Mouse (Mus musculus) naive thymus-derived CD4-positive, alpha-beta T cell, adult 2 months (primary cell): ENCODE data around the gene Gm36079.
A peak's percentile ranks its signal among the peaks of the same experiment; 100 is the strongest.
"Not testable (repeated sequence)": the region's sequence is repeated elsewhere in the genome, so short reads cannot be mapped to it uniquely, and the experiment has no call there.

Source experiments
- DNase-seq: peaks from one replicate; pipeline ENCODE4 v3.0.0-alpha.2; 2011; ENCODE audit warnings: low read depth

Gm36079 gene

DNA sequence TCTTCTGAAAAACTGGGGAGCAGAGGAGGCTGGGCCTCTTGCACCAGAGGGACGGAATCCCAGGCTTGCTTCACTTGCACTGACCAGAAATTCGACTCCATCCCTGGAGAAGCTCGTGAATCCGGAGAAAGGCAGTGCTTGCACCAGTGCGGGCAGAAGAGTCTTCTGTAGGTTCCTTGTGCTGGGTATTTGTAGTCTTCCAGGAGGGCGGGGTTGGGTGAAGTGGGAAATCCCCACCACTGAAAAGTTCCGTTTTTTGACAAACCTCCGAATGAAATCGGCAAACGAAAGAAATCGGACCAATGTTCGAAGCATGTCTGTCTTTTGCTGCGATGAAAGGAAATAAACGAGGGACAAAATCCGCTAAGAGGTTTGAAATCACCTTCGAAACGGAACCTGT, at the start of gene Gm36079:
Gene Gm36079, minus strand, starts transcription at position 101 of the 400 bp plus-strand sequence.
- not testable (repeated sequence) for DNase-seq

DNA sequence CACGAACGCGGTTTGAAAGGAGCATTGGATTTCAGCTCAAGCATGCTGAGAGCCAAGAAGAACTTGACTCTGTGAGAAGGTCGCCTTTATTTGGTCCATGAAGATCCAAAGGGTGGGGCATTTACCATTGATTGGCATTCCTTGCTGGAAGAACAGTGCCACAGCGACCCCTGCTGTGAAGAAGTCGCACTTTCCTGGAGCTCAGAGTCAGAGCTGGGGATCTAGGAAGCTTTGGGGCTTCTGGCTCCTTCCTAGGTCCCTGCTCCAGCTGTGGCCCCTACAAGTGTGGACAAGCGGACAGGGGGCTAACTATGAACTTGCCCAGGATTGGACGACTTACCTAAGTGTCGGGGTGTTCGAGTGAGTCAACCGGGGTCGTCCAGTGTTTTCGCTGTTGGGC, 44.1 kb upstream of the Gm36079 start:
- not testable (repeated sequence) for DNase-seq

DNA sequence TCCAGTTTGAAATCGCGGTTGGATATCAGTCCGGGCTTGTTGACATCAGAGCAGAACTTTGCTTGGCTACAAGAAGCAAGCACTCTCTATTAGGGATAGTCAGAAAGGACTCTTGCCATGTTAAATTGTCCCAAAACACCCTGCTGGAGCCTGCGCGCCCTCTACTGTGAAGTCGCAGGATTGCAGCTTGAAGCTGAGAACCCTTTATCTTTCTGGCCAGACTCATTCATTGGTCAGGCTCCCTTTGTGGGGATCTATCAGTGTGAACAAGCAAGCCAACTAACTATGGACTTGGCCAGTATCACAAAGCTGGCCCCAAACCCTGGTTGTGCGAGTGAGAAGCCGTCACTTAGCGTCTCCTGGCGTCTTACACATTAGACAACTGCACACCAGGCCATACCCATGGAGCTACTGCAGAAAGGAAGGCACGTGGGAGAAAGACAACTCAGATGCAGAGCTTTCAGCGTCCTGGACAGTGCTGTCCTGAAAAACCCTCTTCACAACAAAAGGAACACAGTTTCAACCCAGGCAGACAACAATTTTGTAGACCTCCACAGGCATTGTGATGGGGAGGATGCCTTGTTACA, 43.3 kb upstream of the Gm36079 start:
- DNase-seq = not testable (repeated sequence)

DNA sequence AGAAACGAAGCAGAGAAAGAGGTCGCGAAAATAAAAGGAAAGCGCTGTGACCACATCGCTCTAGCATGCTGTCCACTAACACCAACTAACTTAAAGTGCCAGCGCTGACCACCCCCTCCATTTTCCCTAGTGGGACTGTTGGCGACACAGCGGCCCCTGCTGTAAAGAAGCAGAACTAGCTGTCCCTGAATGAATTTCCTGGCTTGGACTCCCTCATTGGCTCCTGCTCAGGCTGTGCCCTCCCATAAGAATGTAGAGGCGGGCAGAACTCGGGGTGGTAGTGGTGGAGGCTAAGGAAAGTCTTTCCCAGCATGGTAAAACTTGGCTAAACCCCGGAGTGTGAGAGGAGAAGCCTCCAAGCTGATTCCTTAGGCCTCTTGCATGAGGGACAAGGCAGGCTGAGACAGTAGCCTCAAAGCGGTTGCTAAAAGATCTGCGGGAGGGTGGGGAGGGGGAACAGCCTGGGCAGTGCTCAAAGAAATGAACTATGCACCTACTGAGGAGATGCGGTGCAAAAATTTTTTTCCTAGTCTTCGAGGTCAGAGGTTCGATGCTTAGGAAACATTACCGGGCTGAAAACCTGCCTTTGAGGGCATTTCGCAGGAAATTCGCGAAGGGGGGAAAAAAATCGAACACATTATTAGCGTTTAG, 36.8 kb upstream of the Gm36079 start:
- DNase-seq = not testable (repeated sequence)

DNA sequence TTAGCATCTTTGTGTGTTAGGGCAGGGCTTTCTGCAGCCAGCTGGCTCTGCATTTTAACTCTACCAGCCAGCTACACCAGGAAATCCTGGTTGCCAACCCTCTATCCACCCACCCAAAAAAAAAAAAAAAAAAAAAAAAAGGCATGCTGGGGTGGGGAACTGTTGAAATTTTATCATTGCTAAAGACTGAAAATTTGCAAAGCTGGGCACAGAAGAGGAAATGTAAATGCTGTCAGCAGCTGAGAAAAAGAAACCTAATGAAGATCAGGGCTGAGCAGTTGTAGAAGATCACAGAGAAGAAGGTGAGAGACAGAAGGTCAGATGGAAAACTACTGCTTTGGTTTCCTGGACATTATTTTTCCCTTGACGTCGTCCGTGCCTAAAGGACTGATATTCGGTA, 36.1 kb upstream of the Gm36079 start:
- DNase-seq = not testable (repeated sequence)

DNA sequence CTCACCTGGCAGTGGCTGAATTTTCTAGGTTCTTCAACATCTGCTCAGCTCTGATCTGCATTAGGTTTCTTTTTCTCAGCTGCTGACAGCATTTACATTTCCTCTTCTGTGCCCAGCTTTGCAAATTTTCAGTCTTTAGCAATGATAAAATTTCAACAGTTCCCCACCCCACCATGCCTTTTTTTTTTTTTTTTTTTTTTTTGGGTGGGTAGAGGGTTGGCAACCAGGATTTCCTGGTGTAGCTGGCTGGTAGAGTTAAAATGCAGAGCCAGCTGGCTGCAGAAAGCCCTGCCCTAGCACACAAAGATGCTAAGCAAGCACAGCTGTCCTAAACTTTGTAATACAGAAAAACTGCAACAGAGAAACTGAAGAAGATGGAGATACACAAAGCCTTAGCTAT, 25.3 kb upstream of the Gm36079 start, which contains the start of gene Gm21188:
Gene Gm21188, minus strand, starts transcription at position 110 of the 400 bp plus-strand sequence.
- DNase-seq = not testable (repeated sequence)

DNA sequence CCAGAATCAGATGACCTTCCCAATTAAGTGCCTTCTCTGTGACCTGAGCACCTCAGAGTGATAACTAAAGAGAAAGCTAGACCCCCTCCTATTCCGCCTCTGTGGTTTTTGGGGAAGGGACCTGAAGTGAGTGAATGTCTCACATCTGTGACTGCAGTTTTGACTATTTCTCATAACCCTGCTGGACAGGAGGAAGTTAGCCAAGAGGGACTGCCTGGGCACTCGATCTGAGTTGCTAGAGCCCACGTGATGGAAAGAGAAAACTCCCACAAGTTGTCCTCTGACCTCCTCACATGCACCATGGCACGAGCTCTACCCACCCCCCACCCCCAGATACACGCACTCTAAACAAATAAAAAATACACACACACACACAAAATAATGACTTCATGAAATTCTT, 21.8 kb upstream of the Gm36079 start:
- DNase-seq = not testable (repeated sequence)

DNA sequence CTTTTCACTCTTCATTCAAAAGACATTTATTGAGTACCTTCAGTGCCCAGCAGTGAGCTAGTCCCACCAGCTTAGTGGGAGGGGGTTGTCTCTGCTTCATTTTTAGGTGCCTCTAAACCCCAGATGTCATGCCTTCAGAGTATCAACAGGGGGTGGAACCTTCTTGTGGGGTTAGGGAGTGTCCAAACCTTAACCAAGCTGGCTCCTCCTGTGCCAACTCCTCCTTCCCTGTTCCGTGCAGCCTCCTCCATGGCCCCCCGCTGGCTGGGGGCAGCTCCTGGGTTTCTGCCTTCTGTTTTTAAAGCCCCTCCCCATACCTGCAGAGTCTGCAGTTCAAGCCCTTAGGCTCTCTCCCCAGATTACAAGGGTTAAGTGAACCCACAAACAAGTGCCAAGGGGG, 21.4 kb upstream of the Gm36079 start:
- not testable (repeated sequence) for DNase-seq

DNA sequence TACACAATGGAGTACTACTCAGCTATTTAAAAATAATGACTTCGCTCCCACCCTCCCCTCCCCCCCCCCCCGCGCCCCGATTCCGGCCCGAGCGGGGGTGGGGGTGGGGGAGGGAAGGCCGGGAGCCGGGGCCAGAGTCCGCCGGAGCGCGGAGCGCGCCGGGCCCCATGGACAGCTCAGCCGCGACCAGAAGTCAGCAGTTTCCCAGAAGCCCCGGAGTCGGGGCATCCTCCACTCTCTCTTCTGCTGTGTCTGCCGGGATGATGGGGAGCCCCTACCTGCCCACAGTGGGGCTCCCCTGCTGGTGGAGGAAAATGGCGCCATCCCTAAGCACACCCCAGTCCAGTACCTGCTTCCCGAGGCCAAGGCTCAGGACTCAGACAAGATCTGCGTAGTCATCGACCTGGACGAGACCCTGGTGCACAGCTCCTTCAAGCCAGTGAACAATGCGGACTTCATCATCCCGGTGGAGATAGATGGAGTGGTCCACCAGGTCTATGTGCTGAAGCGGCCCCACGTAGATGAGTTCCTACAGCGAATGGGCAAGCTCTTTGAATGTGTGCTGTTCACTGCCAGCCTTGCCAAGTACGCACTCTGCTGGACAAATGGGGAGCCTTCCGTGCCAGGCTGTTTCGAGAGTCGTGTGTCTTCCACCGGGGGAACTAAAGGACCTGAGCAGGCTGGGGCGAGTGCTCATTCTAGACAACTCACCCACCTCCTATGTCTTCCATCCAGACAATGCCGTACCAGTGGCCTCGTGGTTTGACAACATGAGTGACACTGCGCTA, 19.8 kb upstream of the Gm36079 start:
- DNase-seq = not testable (repeated sequence)

DNA sequence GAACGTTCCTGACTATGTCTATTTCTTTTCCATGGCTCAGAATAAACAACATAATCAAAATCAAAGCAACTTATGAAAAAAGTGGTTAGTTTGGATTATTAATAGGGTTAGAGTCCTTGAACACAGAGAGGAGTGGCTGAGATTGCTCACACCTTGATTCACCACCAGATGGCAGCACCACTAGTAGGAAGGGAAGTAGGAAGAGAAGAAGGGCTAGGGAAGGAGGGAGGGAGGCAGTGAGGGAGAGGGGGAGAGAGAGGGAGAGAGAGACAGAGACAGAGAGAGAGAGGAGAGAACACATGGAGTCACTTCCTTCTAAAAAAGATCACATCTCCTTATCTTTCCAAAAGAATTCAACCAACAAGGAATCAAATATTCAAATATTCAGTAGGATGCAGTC, 14.3 kb upstream of the Gm36079 start:
- not testable (repeated sequence) for DNase-seq

DNA sequence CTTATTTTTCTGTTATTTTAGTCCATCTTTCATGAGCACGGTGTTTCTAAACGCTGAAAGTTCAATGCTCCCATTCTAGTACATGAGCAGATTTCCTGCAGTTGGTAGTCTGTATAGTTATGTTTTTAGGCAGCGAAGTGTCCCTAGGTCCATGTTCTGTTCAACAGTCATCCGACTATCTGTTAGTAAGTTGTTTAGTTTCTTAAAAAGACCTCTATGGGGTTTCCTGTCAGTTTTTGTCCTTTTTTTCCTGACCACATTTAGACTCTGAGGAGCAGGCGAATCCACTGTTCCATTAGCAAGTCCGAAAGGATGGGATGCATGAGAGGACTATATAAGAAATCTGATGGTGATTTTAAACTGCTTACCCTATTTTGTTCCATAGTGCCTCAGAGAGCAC, 11.1 kb upstream of the Gm36079 start:
- DNase-seq = not testable (repeated sequence)

DNA sequence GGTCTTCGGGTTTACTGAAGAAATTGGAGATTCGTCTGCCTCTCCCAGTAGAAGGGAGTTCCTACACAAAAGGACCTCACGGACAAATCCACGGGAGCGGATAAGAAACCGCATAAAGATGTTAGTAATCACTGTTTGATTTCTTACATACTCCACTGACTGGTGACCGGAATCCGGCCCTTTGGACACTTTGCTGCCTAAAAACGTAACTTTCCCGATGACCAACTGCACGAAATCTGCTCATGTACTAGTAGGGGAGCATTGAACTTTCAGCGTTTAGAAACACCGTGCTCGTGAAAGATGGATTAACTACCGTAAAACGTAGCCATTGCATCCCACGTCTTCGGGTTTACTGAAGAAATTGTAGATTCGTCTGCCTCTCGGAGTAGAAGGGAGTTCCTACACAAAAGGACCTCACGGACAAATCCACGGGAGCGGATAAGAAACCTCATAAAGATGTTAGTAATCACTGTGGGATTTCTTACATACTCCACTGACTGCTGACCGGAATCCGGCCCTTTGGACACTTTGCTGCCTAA, 9.8 kb upstream of the Gm36079 start:
- peak; percentile 24 for DNase-seq

DNA sequence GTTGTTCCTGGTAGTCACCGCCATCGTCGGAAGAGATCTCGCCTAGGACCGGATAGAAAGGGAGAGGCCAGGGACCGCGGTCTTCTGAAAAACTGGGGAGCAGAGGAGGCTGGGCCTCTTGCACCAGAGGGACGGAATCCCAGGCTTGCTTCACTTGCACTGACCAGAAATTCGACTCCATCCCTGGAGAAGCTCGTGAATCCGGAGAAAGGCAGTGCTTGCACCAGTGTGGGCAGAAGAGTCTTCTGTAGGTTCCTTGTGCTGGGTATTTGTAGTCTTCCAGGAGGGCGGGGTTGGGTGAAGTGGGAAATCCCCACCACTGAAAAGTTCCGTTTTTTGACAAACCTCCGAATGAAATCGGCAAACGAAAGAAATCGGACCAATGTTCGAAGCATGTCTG, 8.3 kb upstream of the Gm36079 start:
- DNase-seq = not testable (repeated sequence)

DNA sequence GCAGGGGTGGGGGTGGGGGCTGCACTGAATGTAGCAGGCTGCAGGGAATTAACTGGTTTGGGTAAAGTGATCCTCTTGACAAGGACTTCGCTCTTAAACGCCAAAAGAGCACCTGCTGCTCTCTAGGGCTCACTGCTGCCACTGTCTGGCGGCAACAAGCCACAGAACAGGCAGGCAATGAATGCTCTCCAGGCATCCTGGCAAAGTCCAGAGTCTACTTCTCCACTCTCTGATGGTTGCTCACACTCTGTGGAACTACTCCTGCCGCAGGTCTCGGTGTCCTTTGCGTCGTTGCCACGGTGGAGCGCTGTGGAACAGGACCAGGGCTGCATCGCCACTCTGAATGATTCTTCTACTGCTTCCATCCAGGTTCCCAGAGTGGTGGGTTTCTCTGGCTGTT, 7.8 kb upstream of the Gm36079 start:
- not testable (repeated sequence) for DNase-seq

DNA sequence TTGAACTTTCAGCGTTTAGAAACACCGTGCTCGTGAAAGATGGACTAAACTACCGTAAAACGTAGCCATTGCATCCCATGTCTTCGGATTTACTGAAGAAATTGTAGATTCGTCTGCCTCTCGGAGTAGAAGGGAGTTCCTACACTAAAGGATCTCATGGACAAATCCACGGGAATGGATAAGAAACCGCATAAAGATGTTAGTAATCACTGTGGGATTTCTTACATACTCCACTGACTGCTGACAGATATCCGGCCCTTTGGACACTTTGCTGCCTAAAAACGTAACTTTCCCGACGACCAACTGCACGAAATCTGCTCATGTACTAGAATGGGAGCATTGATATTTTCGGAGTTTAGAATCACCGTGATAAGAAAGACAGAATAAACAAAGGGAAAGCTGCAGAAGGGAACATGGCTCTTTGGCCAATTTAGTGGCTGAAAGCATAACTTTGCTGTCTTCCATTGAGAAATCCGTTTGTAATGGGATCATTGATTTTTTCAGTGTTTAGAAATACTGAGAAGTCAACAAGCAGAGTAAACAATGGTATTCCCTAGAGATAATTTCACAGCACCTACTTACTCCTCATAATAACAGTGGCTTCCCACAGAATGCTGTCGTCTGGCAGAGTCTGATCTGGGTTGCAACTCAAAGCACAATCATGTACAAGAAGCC, 6.8 kb upstream of the Gm36079 start:
- DNase-seq = peak; percentile 16

DNA sequence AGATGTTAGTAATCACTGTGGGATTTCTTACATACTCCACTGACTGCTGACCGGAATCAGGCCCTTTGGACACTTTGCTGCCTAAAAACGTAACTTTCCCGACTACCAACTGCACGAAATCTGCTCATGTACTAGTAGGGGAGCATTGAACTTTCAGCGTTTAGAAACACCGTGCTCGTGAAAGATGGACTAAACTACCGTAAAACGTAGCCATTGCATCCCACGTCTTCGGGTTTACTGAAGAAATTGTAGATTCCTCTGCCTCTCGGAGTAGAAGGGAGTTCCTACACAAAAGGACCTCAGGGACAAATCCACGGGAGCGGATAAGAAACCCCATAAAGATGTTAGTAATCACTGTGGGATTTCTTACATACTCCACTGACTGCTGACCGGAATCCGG, 4.9 kb upstream of the Gm36079 start:
- not testable (repeated sequence) for DNase-seq

DNA sequence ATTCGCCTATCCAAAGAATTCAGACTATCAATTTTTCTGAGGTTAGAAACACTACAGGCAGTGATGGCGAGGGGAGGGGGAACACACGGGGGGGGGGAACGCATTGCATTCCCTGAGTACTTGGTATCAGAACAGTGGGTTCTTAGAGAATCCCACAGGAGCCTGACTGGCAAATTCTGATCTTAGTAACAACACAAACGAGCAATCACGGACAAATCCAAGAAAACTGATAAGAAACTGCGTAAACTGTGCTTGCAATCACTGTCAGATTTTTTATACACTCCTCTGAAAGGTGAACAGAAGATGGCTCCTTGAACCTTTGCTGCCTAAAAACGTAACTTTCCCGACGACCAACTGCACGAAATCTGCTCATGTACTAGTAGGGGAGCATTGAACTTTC, 557 bp upstream of the Gm36079 start:
- DNase-seq = not testable (repeated sequence)

DNA sequence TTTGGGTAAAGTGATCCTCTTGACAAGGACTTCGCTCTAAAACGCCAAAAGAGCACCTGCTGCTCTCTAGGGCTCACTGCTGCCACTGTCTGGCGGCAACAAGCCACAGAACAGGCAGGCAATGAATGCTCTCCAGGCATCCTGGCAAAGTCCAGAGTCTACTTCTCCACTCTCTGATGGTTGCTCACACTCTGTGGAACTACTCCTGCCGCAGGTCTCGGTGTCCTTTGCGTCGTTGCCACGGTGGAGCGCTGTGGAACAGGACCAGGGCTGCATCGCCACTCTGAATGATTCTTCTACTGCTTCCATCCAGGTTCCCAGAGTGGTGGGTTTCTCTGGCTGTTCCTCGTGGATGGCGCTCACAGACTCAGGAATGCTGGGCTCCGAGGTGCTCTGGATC, 438 bp downstream of the Gm36079 start:
- DNase-seq = not testable (repeated sequence)

DNA sequence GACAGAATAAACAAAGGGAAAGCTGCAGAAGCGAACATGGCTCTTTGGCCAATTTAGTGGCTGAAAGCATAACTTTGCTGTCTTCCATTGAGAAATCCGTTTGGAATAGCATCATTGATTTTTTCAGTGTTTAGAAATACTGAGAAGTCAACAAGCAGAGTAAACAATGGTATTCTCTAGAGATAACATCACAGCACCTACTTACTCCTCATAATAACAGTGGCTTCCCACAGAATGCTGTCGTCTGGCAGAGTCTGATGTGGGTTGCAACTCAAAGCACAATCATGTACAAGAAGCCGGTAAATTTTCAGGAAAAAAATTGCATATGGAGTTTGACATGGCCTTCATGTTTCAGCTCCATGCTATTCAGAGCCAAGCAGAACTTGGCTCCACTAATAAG, 1.2 kb downstream of the Gm36079 start:
- not testable (repeated sequence) for DNase-seq

DNA sequence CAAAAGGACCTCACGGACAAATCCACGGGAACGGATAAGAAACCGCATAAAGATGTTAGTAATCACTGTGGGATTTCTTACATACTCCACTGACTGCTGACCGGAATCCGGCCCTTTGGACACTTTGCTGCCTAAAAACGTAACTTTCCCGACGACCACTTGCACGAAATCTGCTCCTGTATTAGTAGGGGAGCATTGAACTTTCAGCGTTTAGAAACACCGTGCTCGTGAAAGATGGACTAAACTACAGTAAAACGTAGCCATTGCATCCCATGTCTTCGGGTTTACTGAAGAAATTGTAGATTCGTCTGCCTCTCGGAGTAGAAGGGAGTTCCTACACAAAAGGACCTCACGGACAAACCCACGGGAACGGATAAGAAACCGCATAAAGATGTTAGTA, 1.8 kb downstream of the Gm36079 start:
- DNase-seq = not testable (repeated sequence)

DNA sequence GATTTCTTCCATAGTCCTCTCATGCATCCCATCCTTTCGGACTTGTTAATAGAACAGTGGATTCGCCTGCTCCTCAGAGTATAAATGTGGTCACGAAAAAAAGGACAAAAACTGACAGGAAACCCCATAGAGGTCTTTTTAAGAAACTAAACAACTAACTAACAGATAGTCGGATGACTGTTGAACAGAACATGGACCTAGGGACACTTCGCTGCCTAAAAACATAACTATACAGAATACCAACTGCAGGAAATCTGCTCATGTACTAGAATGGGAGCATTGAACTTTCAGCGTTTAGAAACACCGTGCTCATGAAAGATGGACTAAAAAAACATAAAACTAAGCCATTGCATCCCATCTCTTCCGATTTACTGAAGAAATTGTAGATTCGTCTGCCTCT, 2.2 kb downstream of the Gm36079 start:
- DNase-seq = not testable (repeated sequence)

DNA sequence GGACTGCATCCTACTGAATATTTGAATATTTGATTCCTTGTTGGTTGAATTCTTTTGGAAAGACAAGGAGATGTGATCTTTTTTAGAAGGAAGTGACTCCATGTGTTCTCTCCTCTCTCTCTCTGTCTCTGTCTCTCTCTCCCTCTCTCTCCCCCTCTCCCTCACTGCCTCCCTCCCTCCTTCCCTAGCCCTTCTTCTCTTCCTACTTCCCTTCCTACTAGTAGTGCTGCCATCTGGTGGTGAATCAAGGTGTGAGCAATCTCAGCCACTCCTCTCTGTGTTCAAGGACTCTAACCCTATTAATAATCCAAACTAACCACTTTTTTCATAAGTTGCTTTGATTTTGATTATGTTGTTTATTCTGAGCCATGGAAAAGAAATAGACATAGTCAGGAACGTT, 5.3 kb downstream of the Gm36079 start:
- not testable (repeated sequence) for DNase-seq
